9 mouse cellular contexts compared by ENCODE assay signal in genomic region chr7:132153725-132154147, GRCm38 (mm10). TPM values are rescaled to one million over a fixed set of nuclear protein-coding genes. Genes with fewer than 3 reads are reported as not detected.
A peak's percentile ranks its signal among the peaks of the same experiment; 100 is the strongest.
DNase-seq lines count a peak whose midpoint lies in the region; ATAC-seq and TF ChIP-seq lines count a peak whose summit lies in the region.
"Had no signal": no experiment of that assay in that cellular context is flagged by ENCODE, and none has a peak within 500 bp of the region (broad histone marks: within the 10 kb centered on the region; RNA-seq: fewer than 3 reads in every experiment).

No protein-coding gene starts in this region.

- no peak overlapping the region for H3K9ac ChIP-seq in intestine, embryonic 14.5 days (ENCODE audit: low read length)
- no peak overlapping the region for H3K9ac ChIP-seq in neural tube, embryonic 13.5 days

- no peaks in the 10 kb centered on the region for H3K9me3 ChIP-seq in intestine, embryonic 14.5 days (ENCODE audit: control insufficient read depth, low read length)
- no peaks in the 10 kb centered on the region for H3K9me3 ChIP-seq in neural tube, embryonic 13.5 days

- intact Hi-C loops in left cerebral cortex, adult 2 months (cut with DNase I) = no loop called here

- H3K27ac ChIP-seq in left cerebral cortex, adult 2 months = no peak overlapping the region
- H3K27ac ChIP-seq in intestine, embryonic 14.5 days (ENCODE audit: low read depth) = no peak overlapping the region
- no peak overlapping the region for H3K27ac ChIP-seq in neural tube, embryonic 13.5 days (replicated peaks)

- no peak for ATAC-seq in intestine, embryonic 14.5 days (replicated peaks; ENCODE audit: low FRiP score, low TSS enrichment, low read depth)
- no peak for ATAC-seq in neural tube, embryonic 13.5 days (ENCODE audit: low read depth)
- ATAC-seq in erythroid progenitor cell, adult 5-6 weeks (replicated peaks; ENCODE audit: low FRiP score, poor library complexity, severe bottlenecking) = no peak

- peaks cover 28% of the 10 kb centered on the region for H3K27me3 ChIP-seq in intestine, embryonic 14.5 days (replicated peaks; ENCODE audit: control insufficient read depth, insufficient read depth, low read length)
- H3K27me3 ChIP-seq in neural tube, embryonic 13.5 days = peaks cover 36% of the 10 kb centered on the region

- peak overlapping the region; percentile 67; the same call in 1 of the 2 replicates for H3K4me2 ChIP-seq in intestine, embryonic 14.5 days (ENCODE audit: low read length)
- peak overlapping the region; percentile 70 for H3K4me2 ChIP-seq in neural tube, embryonic 13.5 days

- H3K4me3 ChIP-seq in left cerebral cortex, adult 2 months = peak overlapping the region; percentile 39; the same call in 1 of the 2 replicates
- peak overlapping the region; percentile 36; the same call in 1 of the 2 replicates for H3K4me3 ChIP-seq in intestine, embryonic 14.5 days (ENCODE audit: low read depth, low read length)
- peak overlapping the region; percentile 34; the same call in 1 of the 2 replicates for H3K4me3 ChIP-seq in neural tube, embryonic 13.5 days
- H3K4me3 ChIP-seq: myocyte had no signal

- no peak for DNase-seq in left cerebral cortex, adult 2 months (ENCODE audit: extremely low spot score in 1 of 2, low spot score in 2 of 2)
- DNase-seq in left cerebral cortex, adult 11 months (ENCODE audit: low spot score) = no peak
- peak; percentile 7 for DNase-seq in cerebellum, postnatal 36 days
- DNase-seq in intestine, embryonic 14.5 days (ENCODE audit: low spot score) = no peak
- DNase-seq in spleen, postnatal 10 days (ENCODE audit: low spot score in 2 of 2) = no peak
- no peak for DNase-seq in spleen, postnatal 14 days (ENCODE audit: low spot score in 2 of 2)

- no peak for TF ChIP-seq CTCF in left cerebral cortex, adult 2 months (IDR thresholded peaks at IDR 0.05)

- H3K4me1 ChIP-seq in intestine, embryonic 14.5 days (replicated peaks; ENCODE audit: control insufficient read depth, insufficient read depth, low read length) = 0 out of 2 replicates have a peak, but pooled peaks cover 6% of the 10 kb centered on the region
- H3K4me1 ChIP-seq in neural tube, embryonic 13.5 days (replicated peaks) = peaks cover 28% of the 10 kb centered on the region

- WGBS in intestine, embryonic 14.5 days = 62% methylated on average over 6 of the region's 6 CpGs
- WGBS in neural tube, embryonic 13.5 days = 30% methylated on average over 6 of the region's 6 CpGs

- no peaks in the 10 kb centered on the region for H3K36me3 ChIP-seq in intestine, embryonic 14.5 days (ENCODE audit: control insufficient read depth, insufficient read depth, low read length)
- H3K36me3 ChIP-seq in neural tube, embryonic 13.5 days = no peaks in the 10 kb centered on the region

RNA-seq across cellular contexts. Expression of gene Cpxm2, which starts 0.8 kb away (rescaled TPM):
- total RNA-seq in left cerebral cortex, adult 2 months (2021) = 1 to 10 TPM; 3.7 to 3.9 TPM
- polyA plus RNA-seq in intestine, embryonic 14.5 days (2014; fragmentation: Nextera tagmentation; extraction: Ambion mirVana) = 0.55 and 0.95 TPM in 2 replicates
- 1.1 TPM in 2 replicates for polyA plus RNA-seq in neural tube, embryonic 13.5 days (2015; fragmentation: Nextera tagmentation; extraction: Ambion mirVana)
- not detected in 2 replicates for total RNA-seq in erythroid progenitor cell, adult 5-6 weeks (2015; ENCODE audit: low replicate concordance)
- total RNA-seq in erythroid progenitor cell, adult 5-6 weeks (2017; ENCODE audit: low replicate concordance) = not detected in 2 replicates
- polyA plus RNA-seq: myocyte had no signal

Comparison
In these comparisons a context has a peak if more than half of its experiments do, and no peak if none do; other contexts are left out.
1. DNase-seq: peak in cerebellum, postnatal 36 days (2 of 2); none in left cerebral cortex, adult 2 months (0 of 2), left cerebral cortex, adult 11 months (single experiment), intestine, embryonic 14.5 days (single experiment), spleen, postnatal 10 days (0 of 2) and spleen, postnatal 14 days (0 of 2).
2. RNA of gene Cpxm2, which starts 0.8 kb away (total RNA-seq): 3.7 to 3.9 TPM in left cerebral cortex, adult 2 months; not detected in erythroid progenitor cell, adult 5-6 weeks; every median in the first group is over 4 times any median in the second.
3. Peak in every context shown above with its lines, with median percentiles within 50 percentile points of each other: H3K4me3 ChIP-seq.